7 mouse cellular contexts compared by ENCODE assay signal in the genomic region with DNA sequence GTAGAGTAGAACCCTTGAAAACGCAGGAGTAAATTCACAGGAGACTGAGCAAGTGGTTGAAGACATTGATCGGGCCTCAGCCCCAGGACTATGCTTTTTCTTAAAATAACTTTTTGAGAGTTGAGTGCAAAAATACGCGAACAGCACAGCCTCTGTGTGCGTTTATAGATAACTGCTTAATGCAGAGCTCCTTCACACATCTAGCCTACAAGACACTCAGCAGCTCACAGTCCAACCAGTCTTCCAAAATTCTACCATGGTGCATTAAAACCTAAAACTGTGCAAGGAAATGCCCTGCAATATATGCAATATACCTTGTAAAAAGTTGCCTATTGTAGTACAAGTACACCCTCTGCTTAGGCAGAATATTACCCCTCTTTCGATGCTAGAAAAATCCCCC. TPM values are rescaled to one million over a fixed set of nuclear protein-coding genes. Genes with fewer than 3 reads are reported as not detected.
DNase-seq lines count a peak whose midpoint lies in the region; ATAC-seq and TF ChIP-seq lines count a peak whose summit lies in the region.

No protein-coding gene starts in this region.

- peaks cover 45% of the 10 kb centered on the region for H3K4me1 ChIP-seq in lung, embryonic 15.5 days
- no peaks in the 10 kb centered on the region for H3K4me1 ChIP-seq in embryonic fibroblast, embryonic 13.5 days (ENCODE audit: control insufficient read depth, insufficient read depth, low read length)
- peaks cover 45% of the 10 kb centered on the region for H3K4me1 ChIP-seq in limb, embryonic 12.5 days (replicated peaks)
- peaks cover 21% of the 10 kb centered on the region for H3K4me1 ChIP-seq in small intestine, adult 2 months (ENCODE audit: control insufficient read depth, insufficient read depth, insufficient read length, low read length)

- H3K9me3 ChIP-seq in lung, embryonic 15.5 days = no peaks in the 10 kb centered on the region
- no peaks in the 10 kb centered on the region for H3K9me3 ChIP-seq in limb, embryonic 12.5 days

- 14% methylated on average over 6 of the region's 6 CpGs for WGBS in lung, embryonic 15.5 days
- WGBS in limb, embryonic 12.5 days = 15% methylated on average over 6 of the region's 6 CpGs
- 56% methylated on average over 6 of the region's 6 CpGs for WGBS in small intestine, adult 2 months

- no peaks in the 10 kb centered on the region for H3K36me3 ChIP-seq in lung, embryonic 15.5 days
- H3K36me3 ChIP-seq in limb, embryonic 12.5 days = peaks cover 18% of the 10 kb centered on the region
- H3K36me3 ChIP-seq in small intestine, adult 2 months (ENCODE audit: control insufficient read depth, insufficient read depth, low read length) = no peaks in the 10 kb centered on the region; the same call in 1 of the 2 replicates

- ATAC-seq in lung, embryonic 15.5 days (ENCODE audit: borderline replicate concordance, extremely low read depth, low FRiP score, low TSS enrichment) = no peak
- ATAC-seq in limb, embryonic 12.5 days (ENCODE audit: insufficient number of reproducible peaks, insufficient read depth, low FRiP score, low TSS enrichment, low read depth) = no peak

- peak overlapping the region; percentile 98 for H3K4me2 ChIP-seq in lung, embryonic 15.5 days
- H3K4me2 ChIP-seq in limb, embryonic 12.5 days = peak overlapping the region; percentile 100

- no peak for TF ChIP-seq CTCF in embryonic fibroblast, embryonic 13.5 days (IDR thresholded peaks at IDR 0.05; ENCODE audit: borderline replicate concordance, insufficient read depth, low read length)
- TF ChIP-seq CTCF in small intestine, adult 2 months (IDR thresholded peaks at IDR 0.05; ENCODE audit: extremely low read depth, insufficient read length, insufficient replicate concordance, low read depth, low read length) = no peak

- H3K27ac ChIP-seq in lung, embryonic 15.5 days = peak overlapping the region; percentile 80
- peak overlapping the region; percentile 43; the same call in 1 of the 2 replicates for H3K27ac ChIP-seq in embryonic fibroblast, embryonic 13.5 days (ENCODE audit: insufficient read depth, low read length)
- H3K27ac ChIP-seq in limb, embryonic 12.5 days = peak overlapping the region; percentile 93
- H3K27ac ChIP-seq in small intestine, adult 2 months (ENCODE audit: insufficient read depth, low read depth, low read length) = peak overlapping the region; percentile 33

- H3K9ac ChIP-seq in lung, embryonic 15.5 days = 0 out of 2 replicates have a peak overlapping the region, but pooled peaks have one; percentile 18
- H3K9ac ChIP-seq in limb, embryonic 12.5 days (replicated peaks) = peak overlapping the region; percentile 27; the same call in 1 of the 2 replicates

- no peaks in the 10 kb centered on the region for H3K27me3 ChIP-seq in lung, embryonic 15.5 days
- peaks cover 13% of the 10 kb centered on the region; the same call in 1 of the 2 replicates for H3K27me3 ChIP-seq in limb, embryonic 12.5 days
- H3K27me3 ChIP-seq in small intestine, adult 2 months (ENCODE audit: control insufficient read depth, insufficient read depth, low read length) = 0 out of 2 replicates have a peak, but pooled peaks cover 2% of the 10 kb centered on the region

- H3K4me3 ChIP-seq in lung, embryonic 15.5 days = peak overlapping the region; percentile 22; the same call in 1 of the 2 replicates
- H3K4me3 ChIP-seq in embryonic fibroblast, embryonic 13.5 days (ENCODE audit: insufficient read depth, low read length) = no peak overlapping the region
- H3K4me3 ChIP-seq in limb, embryonic 12.5 days (replicated peaks) = peak overlapping the region; percentile 19
- H3K4me3 ChIP-seq in small intestine, adult 2 months (ENCODE audit: low read depth, low read length) = no peak overlapping the region

- 0 out of 2 replicates have a peak, but pooled peaks have one; percentile 18 for TF ChIP-seq POLR2A in embryonic fibroblast, embryonic 13.5 days (IDR thresholded peaks at IDR 0.05; ENCODE audit: low read depth, low read length)
- TF ChIP-seq POLR2A in small intestine, adult 2 months (IDR thresholded peaks at IDR 0.05; ENCODE audit: low read depth, low read length) = no peak

- no peak for DNase-seq in lung, postnatal 36 days
- no peak for DNase-seq in urinary bladder, postnatal 36 days (ENCODE audit: low spot score in 2 of 2)
- DNase-seq in cerebellum, adult 8-10 months = no peak

RNA-seq across cellular contexts. Expression of a gene that starts 0.6 kb away (rescaled TPM):
- 9.9 and 10.9 TPM in 2 replicates for polyA plus RNA-seq in lung, embryonic 15.5 days (2015; fragmentation: Nextera tagmentation; extraction: Ambion mirVana)
- polyA plus RNA-seq in embryonic fibroblast, embryonic 13.5 days (2011; ENCODE audit: insufficient read length, low read depth, missing spikeins) = 9.7 and 12.5 TPM in 2 replicates
- polyA plus RNA-seq in limb, embryonic 12.5 days (2016; fragmentation: Nextera tagmentation; extraction: Ambion mirVana) = 13.9 and 14.5 TPM in 2 replicates
- 4.4 and 6.0 TPM in 2 replicates for polyA plus RNA-seq in small intestine, adult 2 months (2012; rRNA removed)

Comparison
In these comparisons a context has a peak if more than half of its experiments do, and no peak if none do; other contexts are left out.
1. H3K27ac ChIP-seq: peak in every context shown above with its lines; median percentile 93 in limb, embryonic 12.5 days; 80 in lung, embryonic 15.5 days; 43 in embryonic fibroblast, embryonic 13.5 days; 33 in small intestine, adult 2 months.
2. H3K4me3 ChIP-seq: peak in lung, embryonic 15.5 days (single experiment) and limb, embryonic 12.5 days (single experiment); none in embryonic fibroblast, embryonic 13.5 days (single experiment) and small intestine, adult 2 months (single experiment).